Mouse (Mus musculus) A20 (cell line): ENCODE measurements around the gene Ltbp3.

Experiments
- DNase-seq: peaks from one replicate; pipeline ENCODE4 v3.0.0-alpha.2; 2011; ENCODE audit warnings: low read depth, low spot score

The Ltbp3 gene

DNA sequence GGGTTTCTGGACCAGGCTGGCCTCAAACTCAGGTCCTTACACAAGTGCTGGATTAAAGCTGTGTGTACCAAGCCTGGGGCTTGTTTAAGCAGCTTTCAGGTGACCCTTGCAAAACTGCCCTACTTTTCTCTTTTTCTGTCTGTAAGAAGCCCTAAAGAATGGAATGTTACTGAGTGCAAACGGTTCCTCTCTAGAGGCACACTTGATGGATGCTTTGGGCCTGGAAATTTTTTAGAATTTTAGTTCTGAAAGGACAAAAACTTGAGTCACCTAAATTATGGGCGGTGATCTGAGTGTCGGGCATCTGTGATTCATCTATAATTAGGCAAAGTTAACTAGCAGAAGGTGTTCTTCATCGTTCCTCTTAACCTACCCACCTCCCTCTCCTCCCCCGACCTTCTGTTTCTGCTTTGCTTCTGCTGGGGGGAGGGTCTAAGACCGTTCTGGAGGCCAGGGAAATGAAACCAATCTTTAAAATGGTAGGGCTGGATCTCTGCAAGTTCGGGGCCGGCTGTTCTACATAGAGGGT is 63.7 kb downstream of the Ltbp3 start:
- DNase-seq, result peak; percentile 91

DNA sequence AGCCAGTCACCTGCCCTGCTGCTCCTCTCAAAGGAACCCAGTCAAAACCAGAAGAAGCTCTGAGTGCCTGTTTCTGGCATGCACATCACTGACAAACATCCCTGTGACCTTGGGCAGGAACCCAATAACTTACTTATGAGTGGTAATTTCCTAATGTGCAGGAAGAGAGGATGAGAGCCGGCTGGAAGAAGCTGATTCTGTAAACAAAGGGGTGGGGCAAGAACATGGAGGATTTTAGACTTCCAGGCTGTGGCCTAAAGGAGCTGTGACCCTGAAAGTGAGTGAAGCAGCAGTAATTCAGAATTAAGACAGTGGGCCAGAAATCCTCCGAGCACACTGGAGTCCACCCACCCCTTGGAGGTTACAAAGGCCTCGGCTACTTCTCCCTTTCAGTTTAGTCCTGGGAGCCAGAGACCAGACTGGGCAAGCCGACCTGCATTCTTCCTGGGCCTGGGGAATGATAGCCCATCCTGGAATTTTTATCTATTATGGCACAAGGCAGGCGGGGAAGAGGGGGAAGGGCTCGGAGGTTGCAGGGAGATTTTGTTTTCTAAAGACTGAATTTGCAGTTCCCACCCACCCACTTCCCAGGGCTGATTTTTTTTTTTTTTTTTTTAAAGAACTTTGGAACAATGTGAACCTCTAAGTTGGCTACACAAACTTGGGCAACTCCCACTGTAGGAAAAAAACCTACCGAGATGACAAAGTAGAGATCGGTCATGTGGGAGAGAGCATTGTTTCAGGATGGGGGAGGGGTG is 65.5 kb downstream of the Ltbp3 start:
- DNase-seq, result peak; percentile 60

DNA sequence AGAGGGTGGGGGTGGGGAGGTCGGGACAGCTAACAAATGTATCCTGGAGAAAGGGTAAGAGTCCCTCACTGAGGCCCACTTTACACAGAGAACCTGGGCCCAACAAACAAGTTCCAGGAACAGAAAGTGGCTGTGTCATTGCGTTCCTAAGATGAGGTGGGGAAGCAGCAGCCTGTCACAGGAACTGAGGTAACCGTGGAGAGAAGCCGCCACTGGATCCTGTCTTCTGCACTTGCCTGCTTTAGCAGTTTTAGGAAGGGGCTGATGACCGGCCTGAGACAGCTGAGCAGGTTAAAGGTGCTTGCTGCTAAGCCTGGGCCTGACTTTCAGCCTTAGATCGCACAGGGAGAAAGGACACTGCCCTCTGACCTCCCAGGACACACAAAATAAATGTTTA is 66.1 kb downstream of the Ltbp3 start:
- DNase-seq, result peak; percentile 50

DNA sequence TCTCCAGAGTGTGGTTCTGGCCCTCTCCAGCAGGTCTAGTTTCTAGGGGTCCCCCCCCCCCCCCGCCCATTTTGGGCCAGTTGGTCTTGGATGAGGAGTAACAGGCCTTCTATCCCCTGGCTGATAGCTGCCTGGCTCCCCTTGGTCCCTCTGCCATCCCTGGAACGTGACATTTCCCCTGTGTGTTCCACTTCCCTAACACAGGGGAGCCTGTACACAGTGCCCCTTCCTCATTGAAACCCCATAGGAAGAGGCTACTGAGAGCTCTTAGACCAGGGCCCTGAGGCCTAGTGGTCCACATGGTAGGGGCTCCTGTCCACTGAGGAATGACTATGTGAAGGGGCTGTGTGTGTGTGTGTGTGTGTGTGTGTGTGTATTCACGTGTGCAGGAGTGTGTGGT is 67.0 kb downstream of the Ltbp3 start:
- DNase-seq, result no peak
